Mouse (Mus musculus) lung, adult 2 months (tissue): ENCODE results near the gene Litaf.

Experiments used
- CTCF ChIP-seq: fragments of 200-500 bp; IDR thresholded peaks from 2 replicates; pipeline ENCODE4 v1.5.1; 2011; ENCODE audit warnings: mild to moderate bottlenecking, low read length, control low read depth; ENCODE audit not compliant: insufficient read depth
- POLR2A ChIP-seq: fragments of 200-500 bp; IDR thresholded peaks from 2 replicates; pipeline ENCODE4 v1.6.1; 2011; ENCODE audit warnings: low read depth, mild to moderate bottlenecking, control low read depth, low read length, borderline replicate concordance; ENCODE audit errors: extremely low read depth

DNA sequence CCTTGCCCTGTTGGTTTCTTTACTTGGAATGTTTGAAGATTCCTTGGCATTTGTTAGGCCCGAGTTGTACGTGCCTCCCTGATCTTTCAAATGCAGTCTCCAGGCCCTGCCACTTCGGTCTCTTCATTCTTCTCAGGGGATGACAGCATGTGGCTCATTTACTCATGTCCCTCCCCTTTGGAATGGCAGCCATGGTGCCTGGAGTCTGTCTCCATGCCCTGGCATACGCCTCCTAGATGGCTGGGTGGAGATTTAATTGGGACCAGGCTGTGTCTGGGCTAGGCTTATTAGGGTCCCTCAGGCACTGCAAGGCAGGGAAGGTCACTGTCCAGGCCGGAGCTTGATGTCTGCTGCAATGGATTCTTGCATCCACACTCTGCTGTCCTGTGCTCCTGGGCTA, 10.0 kb downstream of the Litaf start:
- TF ChIP-seq POLR2A (no peak), CTCF (no peak)
